Mouse (Mus musculus) heart, embryonic 15.5 days (tissue): Measurements from ENCODE around the gene Tenm2. TPM values are rescaled to one million over a fixed set of nuclear protein-coding genes. Genes with fewer than 3 reads are reported as not detected.

Experiments
- ATAC-seq: fragments of 200-750 bp; cut with Nextera tagmentation; replicated peaks from 2 replicates; pipeline ENCODE4 v1.8.0; 2017; ENCODE audit warnings: low read depth, moderate TSS enrichment; ENCODE audit not compliant: insufficient number of reproducible peaks, insufficient read depth, low FRiP score
- H3K27ac ChIP-seq: fragments of 300-500 bp; sonication (generic); 2 replicates; pipeline ENCODE4 v1.5.1; 2015; ENCODE audit warnings: mild to moderate bottlenecking, inconsistent platforms
- H3K27me3 ChIP-seq: fragments of 300-500 bp; sonication (generic); 2 replicates; pipeline ENCODE4 v1.6.1; 2015; ENCODE audit warnings: inconsistent platforms
- H3K36me3 ChIP-seq: fragments of 300-500 bp; sonication (generic); 2 replicates; pipeline ENCODE4 v1.6.1; 2015; ENCODE audit warnings: mild to moderate bottlenecking, inconsistent platforms
- H3K4me1 ChIP-seq: fragments of 300-500 bp; sonication (generic); replicated peaks from 2 replicates; pipeline ENCODE4 v1.6.1; 2015; ENCODE audit warnings: inconsistent platforms
- H3K4me2 ChIP-seq: fragments of 300-500 bp; sonication (generic); 2 replicates; pipeline ENCODE4 v1.6.1; 2015; ENCODE audit warnings: inconsistent platforms, mild to moderate bottlenecking, moderate library complexity
- H3K4me3 ChIP-seq: fragments of 300-500 bp; sonication (generic); 2 replicates; pipeline ENCODE4 v1.5.1; 2015; ENCODE audit warnings: mild to moderate bottlenecking, inconsistent platforms
- H3K9ac ChIP-seq: fragments of 300-500 bp; sonication (generic); 2 replicates; pipeline ENCODE4 v1.6.1; 2015; ENCODE audit warnings: mild to moderate bottlenecking, inconsistent platforms
- H3K9me3 ChIP-seq: fragments of 300-500 bp; sonication (generic); replicated peaks from 2 replicates; pipeline ENCODE4 v1.6.1; 2016; ENCODE audit warnings: inconsistent platforms
- WGBS: fragments of 180-500 bp; shearing (Covaris S2); methylation state at CpG from one replicate; pipeline ENCODE4 v1.1.7; 2015; ENCODE audit warnings: mixed read lengths; 5-methylcytosine and 5-hydroxymethylcytosine counted together
- polyA plus RNA-seq: library from polyadenylated mRNA; unstranded; fragments of >200 nt; fragmentation: Nextera tagmentation; extraction: Ambion mirVana; gene quantifications from 2 replicates; pipeline ENCODE4 v1.2.1, GENCODE M21; 2015

Tenm2 gene
- polyA plus RNA-seq, 1 experiment from 2014 or later: 0.49 TPM

GRCm38 (mm10) chr11:37076989-37077598 is 158.7 kb downstream of the Tenm2 start:
- no peaks in the 10 kb centered on the region for H3K36me3 ChIP-seq
- H3K9me3 ChIP-seq: no peaks in the 10 kb centered on the region
- 65% methylated on average over 5 of the region's 5 CpGs for WGBS
- H3K4me2 ChIP-seq: no peak overlapping the region
- no peak overlapping the region for H3K4me3 ChIP-seq
- H3K27ac ChIP-seq: no peak overlapping the region
- ATAC-seq: no peak
- no peak overlapping the region for H3K9ac ChIP-seq
- no peaks in the 10 kb centered on the region for H3K27me3 ChIP-seq
- no peaks in the 10 kb centered on the region for H3K4me1 ChIP-seq

- Histone ChIP-seq H3K9ac (no peak overlapping the region), H3K4me1 (no peaks in the 10 kb centered on the region), H3K4me3 (no peak overlapping the region), H3K9me3 (no peaks in the 10 kb centered on the region), H3K36me3 (no peaks in the 10 kb centered on the region), H3K4me2 (no peak overlapping the region), H3K27me3 (no peaks in the 10 kb centered on the region), H3K27ac (no peak overlapping the region)
- no peak for ATAC-seq
- WGBS: 85% methylated on average over 10 of the region's 10 CpGs
These were observed 160.4 kb downstream of the Tenm2 start for GRCm38 (mm10) chr11:37075349-37075748.

GRCm38 (mm10) chr11:37065459-37065858 is 170.3 kb downstream of the Tenm2 start:
- Histone ChIP-seq H3K36me3 (no peaks in the 10 kb centered on the region), H3K9me3 (no peaks in the 10 kb centered on the region), H3K27ac (no peak overlapping the region), H3K9ac (no peak overlapping the region), H3K4me3 (no peak overlapping the region), H3K27me3 (no peaks in the 10 kb centered on the region), H3K4me2 (no peak overlapping the region), H3K4me1 (peaks cover 5% of the 10 kb centered on the region)
- 86% methylated on average over 3 of the region's 3 CpGs for WGBS
- ATAC-seq: no peak

GRCm38 (mm10) chr11:37046671-37047070 is 189.1 kb downstream of the Tenm2 start:
- WGBS: 65% methylated on average over 5 of the region's 5 CpGs
- Histone ChIP-seq H3K4me2 (no peak overlapping the region), H3K4me3 (no peak overlapping the region), H3K36me3 (no peaks in the 10 kb centered on the region), H3K4me1 (0 out of 2 replicates have a peak, but pooled peaks cover 5% of the 10 kb centered on the region), H3K27me3 (no peaks in the 10 kb centered on the region), H3K9ac (no peak overlapping the region), H3K27ac (no peak overlapping the region), H3K9me3 (no peaks in the 10 kb centered on the region)
- no peak for ATAC-seq

GRCm38 (mm10) chr11:37041259-37041658 is 194.5 kb downstream of the Tenm2 start:
- Histone ChIP-seq H3K9ac (no peak overlapping the region), H3K27me3 (no peaks in the 10 kb centered on the region), H3K9me3 (no peaks in the 10 kb centered on the region), H3K4me3 (no peak overlapping the region), H3K36me3 (no peaks in the 10 kb centered on the region), H3K27ac (no peak overlapping the region), H3K4me1 (no peaks in the 10 kb centered on the region), H3K4me2 (no peak overlapping the region)
- 67% methylated on average over 4 of the region's 4 CpGs for WGBS
- no peak for ATAC-seq

GRCm38 (mm10) chr11:37039283-37039682 is 196.5 kb downstream of the Tenm2 start:
- no peaks in the 10 kb centered on the region for H3K9me3 ChIP-seq
- no peak overlapping the region for H3K4me2 ChIP-seq
- H3K4me1 ChIP-seq: no peaks in the 10 kb centered on the region
- H3K4me3 ChIP-seq: no peak overlapping the region
- no peaks in the 10 kb centered on the region for H3K27me3 ChIP-seq
- H3K27ac ChIP-seq: no peak overlapping the region
- no peak for ATAC-seq
- H3K9ac ChIP-seq: no peak overlapping the region
- H3K36me3 ChIP-seq: no peaks in the 10 kb centered on the region
- 63% methylated on average over 3 of the region's 3 CpGs for WGBS

GRCm38 (mm10) chr11:37031305-37032055 is 204.3 kb downstream of the Tenm2 start:
- Histone ChIP-seq H3K9ac (no peak overlapping the region), H3K27ac (no peak overlapping the region), H3K4me2 (no peak overlapping the region), H3K36me3 (no peaks in the 10 kb centered on the region), H3K4me3 (no peak overlapping the region), H3K27me3 (no peaks in the 10 kb centered on the region), H3K9me3 (no peaks in the 10 kb centered on the region), H3K4me1 (no peaks in the 10 kb centered on the region)
- no peak for ATAC-seq
- WGBS: 60% methylated on average over 7 of the region's 7 CpGs

- ATAC-seq: no peak
- Histone ChIP-seq H3K27me3 (no peaks in the 10 kb centered on the region), H3K4me3 (no peak overlapping the region), H3K9me3 (no peaks in the 10 kb centered on the region), H3K9ac (no peak overlapping the region), H3K36me3 (no peaks in the 10 kb centered on the region), H3K4me1 (no peaks in the 10 kb centered on the region), H3K4me2 (no peak overlapping the region), H3K27ac (no peak overlapping the region)
- WGBS: 57% methylated on average over 1 of the region's 1 CpGs
These were observed 223.9 kb downstream of the Tenm2 start for GRCm38 (mm10) chr11:37011900-37012299.

- no peak for ATAC-seq
- Histone ChIP-seq H3K9ac (no peak overlapping the region), H3K4me1 (no peaks in the 10 kb centered on the region), H3K27me3 (no peaks in the 10 kb centered on the region), H3K4me2 (no peak overlapping the region), H3K27ac (no peak overlapping the region), H3K9me3 (no peaks in the 10 kb centered on the region), H3K4me3 (no peak overlapping the region), H3K36me3 (no peaks in the 10 kb centered on the region)
- 63% methylated on average over 1 of the region's 1 CpGs for WGBS
These were observed 226.5 kb downstream of the Tenm2 start for GRCm38 (mm10) chr11:37009243-37009642.

- WGBS: 65% methylated on average over 3 of the region's 3 CpGs
These were observed 238.1 kb downstream of the Tenm2 start for GRCm38 (mm10) chr11:36997668-36998067.

GRCm38 (mm10) chr11:36990895-36991294 is 244.9 kb downstream of the Tenm2 start:
- no peaks in the 10 kb centered on the region for H3K9me3 ChIP-seq
- ATAC-seq: no peak
- H3K4me1 ChIP-seq: no peaks in the 10 kb centered on the region
- H3K27ac ChIP-seq: no peak overlapping the region
- H3K36me3 ChIP-seq: no peaks in the 10 kb centered on the region
- no peak overlapping the region for H3K4me3 ChIP-seq
- H3K4me2 ChIP-seq: no peak overlapping the region
- WGBS: 55% methylated on average over 3 of the region's 3 CpGs
- no peaks in the 10 kb centered on the region for H3K27me3 ChIP-seq
- no peak overlapping the region for H3K9ac ChIP-seq

More at GRCm38 (mm10) chr11:36997668-36998067, 238.1 kb downstream of the Tenm2 start:
- Histone ChIP-seq H3K27me3 (no peaks in the 10 kb centered on the region), H3K4me2 (no peak overlapping the region), H3K4me1 (no peaks in the 10 kb centered on the region), H3K27ac (no peak overlapping the region), H3K9me3 (no peaks in the 10 kb centered on the region), H3K9ac (no peak overlapping the region), H3K4me3 (no peak overlapping the region), H3K36me3 (no peaks in the 10 kb centered on the region)
- ATAC-seq: no peak
